Mouse (Mus musculus) midbrain, embryonic 13.5 days (tissue): ENCODE measurements around the gene Bean1. TPM values are rescaled to one million over a fixed set of nuclear protein-coding genes. Genes with fewer than 3 reads are reported as not detected.

Experiments
- ATAC-seq: fragments of 200-750 bp; cut with Nextera tagmentation; 2 replicates; pipeline ENCODE4 v1.8.0; 2017; ENCODE audit warnings: mild to moderate bottlenecking, moderate TSS enrichment, moderate library complexity
- H3K27ac ChIP-seq: fragments of 300-500 bp; sonication (generic); 2 replicates; pipeline ENCODE4 v1.5.1; 2015; ENCODE audit warnings: inconsistent platforms, mild to moderate bottlenecking, moderate library complexity
- H3K27me3 ChIP-seq: fragments of 300-500 bp; sonication (generic); 2 replicates; pipeline ENCODE4 v1.6.1; 2015; ENCODE audit warnings: mild to moderate bottlenecking, inconsistent platforms
- H3K36me3 ChIP-seq: fragments of 300-500 bp; sonication (generic); 2 replicates; pipeline ENCODE4 v1.6.1; 2015; ENCODE audit warnings: mild to moderate bottlenecking, inconsistent platforms
- H3K4me1 ChIP-seq: fragments of 300-500 bp; sonication (generic); replicated peaks from 2 replicates; pipeline ENCODE4 v1.6.1; 2015; ENCODE audit warnings: inconsistent platforms
- H3K4me2 ChIP-seq: fragments of 300-500 bp; sonication (generic); replicated peaks from 2 replicates; pipeline ENCODE4 v1.6.1; 2015; ENCODE audit warnings: moderate library complexity, mild to moderate bottlenecking, inconsistent platforms
- H3K4me3 ChIP-seq: fragments of 300-500 bp; sonication (generic); replicated peaks from 2 replicates; pipeline ENCODE4 v1.5.1; 2015; ENCODE audit warnings: mild to moderate bottlenecking, inconsistent platforms
- H3K9ac ChIP-seq: fragments of 300-500 bp; sonication (generic); replicated peaks from 2 replicates; pipeline ENCODE4 v1.6.1; 2015; ENCODE audit warnings: mild to moderate bottlenecking, inconsistent platforms
- H3K9me3 ChIP-seq: fragments of 300-500 bp; sonication (generic); 2 replicates; pipeline ENCODE4 v1.6.1; 2016; ENCODE audit warnings: mild to moderate bottlenecking, inconsistent platforms
- WGBS: fragments of 180-500 bp; shearing (Covaris S2); methylation state at CpG from one replicate; pipeline ENCODE4 v1.1.7; 2015; 5-methylcytosine and 5-hydroxymethylcytosine counted together
- polyA plus RNA-seq: library from polyadenylated mRNA; unstranded; fragments of >200 nt; fragmentation: Nextera tagmentation; extraction: Ambion mirVana; gene quantifications from 2 replicates; pipeline ENCODE4 v1.2.1, GENCODE M21; 2015

Bean1 gene
- 1.8 and 2.0 TPM in 2 replicates for polyA plus RNA-seq

- peak; percentile 89 for ATAC-seq
- Histone ChIP-seq H3K27ac (peak within 1 kb of the TSS; percentile 53), H3K4me2 (peak within 1 kb of the TSS; percentile 93), H3K9ac (peak within 1 kb of the TSS; percentile 87), H3K27me3 (peaks cover 44% of the 10 kb centered on the region), H3K4me3 (peak within 1 kb of the TSS; percentile 67), H3K9me3 (no peaks in the 10 kb centered on the region), H3K36me3 (no peaks in the 10 kb centered on the region), H3K4me1 (peaks cover 14% of the 10 kb centered on the region)
- WGBS, result 1% methylated on average over 83 of the region's 87 CpGs
Observed at GRCm38 (mm10) chr8:104170118-104171049, at the start of gene Bean1. Gene Bean1, plus strand, starts transcription at chr8:104170442.

GRCm38 (mm10) chr8:104121640-104122416 is 48.4 kb upstream of the Bean1 start:
- Histone ChIP-seq H3K4me2 (no peak overlapping the region), H3K36me3 (no peaks in the 10 kb centered on the region), H3K4me1 (no peaks in the 10 kb centered on the region), H3K4me3 (no peak overlapping the region), H3K27ac (no peak overlapping the region), H3K9ac (no peak overlapping the region), H3K27me3 (no peaks in the 10 kb centered on the region), H3K9me3 (no peaks in the 10 kb centered on the region)
- WGBS, result 89% methylated on average over 12 of the region's 12 CpGs
- ATAC-seq, result no peak

GRCm38 (mm10) chr8:104123080-104123657 is 47.1 kb upstream of the Bean1 start:
- no peaks in the 10 kb centered on the region for H3K36me3 ChIP-seq

GRCm38 (mm10) chr8:104124534-104124933 is 45.7 kb upstream of the Bean1 start:
- 80% methylated on average over 5 of the region's 5 CpGs for WGBS
- H3K9ac ChIP-seq, result no peak overlapping the region
- H3K9me3 ChIP-seq, result no peaks in the 10 kb centered on the region
- no peaks in the 10 kb centered on the region for H3K36me3 ChIP-seq
- no peak overlapping the region for H3K27ac ChIP-seq
- H3K4me3 ChIP-seq, result no peak overlapping the region
- no peak overlapping the region for H3K4me2 ChIP-seq
- ATAC-seq, result no peak
- no peaks in the 10 kb centered on the region for H3K27me3 ChIP-seq
- no peaks in the 10 kb centered on the region for H3K4me1 ChIP-seq

More at GRCm38 (mm10) chr8:104123080-104123657, 47.1 kb upstream of the Bean1 start:
- whole genome bisulfite sequencing, result 100% methylated on average over 2 of the region's 2 CpGs
- no peaks in the 10 kb centered on the region for H3K4me1 ChIP-seq
- H3K4me3 ChIP-seq, result no peak overlapping the region
- H3K27me3 ChIP-seq, result no peaks in the 10 kb centered on the region
- ATAC-seq, result no peak
- no peaks in the 10 kb centered on the region for H3K9me3 ChIP-seq
- H3K4me2 ChIP-seq, result no peak overlapping the region
- H3K27ac ChIP-seq, result no peak overlapping the region
- H3K9ac ChIP-seq, result no peak overlapping the region

- Histone ChIP-seq H3K36me3 (no peaks in the 10 kb centered on the region), H3K4me3 (no peak overlapping the region), H3K9me3 (no peaks in the 10 kb centered on the region), H3K27ac (no peak overlapping the region), H3K9ac (no peak overlapping the region), H3K27me3 (no peaks in the 10 kb centered on the region), H3K4me2 (no peak overlapping the region), H3K4me1 (no peaks in the 10 kb centered on the region)
- 75% methylated on average over 4 of the region's 4 CpGs for WGBS
- no peak for ATAC-seq
Observed at GRCm38 (mm10) chr8:104127160-104127883, 42.9 kb upstream of the Bean1 start.

GRCm38 (mm10) chr8:104130916-104131315 is 39.3 kb upstream of the Bean1 start:
- H3K4me3 ChIP-seq, result no peak overlapping the region
- ATAC-seq, result no peak
- H3K27me3 ChIP-seq, result no peaks in the 10 kb centered on the region
- no peak overlapping the region for H3K4me2 ChIP-seq
- H3K27ac ChIP-seq, result no peak overlapping the region
- no peaks in the 10 kb centered on the region for H3K4me1 ChIP-seq
- WGBS, result 93% methylated on average over 9 of the region's 9 CpGs
- H3K36me3 ChIP-seq, result no peaks in the 10 kb centered on the region
- no peak overlapping the region for H3K9ac ChIP-seq
- H3K9me3 ChIP-seq, result no peaks in the 10 kb centered on the region

GRCm38 (mm10) chr8:104131414-104131975 is 38.7 kb upstream of the Bean1 start:
- H3K27ac ChIP-seq, result no peak overlapping the region
- H3K9ac ChIP-seq, result no peak overlapping the region
- H3K4me3 ChIP-seq, result no peak overlapping the region
- ATAC-seq, result no peak
- no peak overlapping the region for H3K4me2 ChIP-seq
- H3K4me1 ChIP-seq, result no peaks in the 10 kb centered on the region
- 91% methylated on average over 7 of the region's 7 CpGs for WGBS
- no peaks in the 10 kb centered on the region for H3K36me3 ChIP-seq
- no peaks in the 10 kb centered on the region for H3K27me3 ChIP-seq
- H3K9me3 ChIP-seq, result no peaks in the 10 kb centered on the region

- H3K36me3 ChIP-seq, result no peaks in the 10 kb centered on the region
- no peak overlapping the region for H3K4me2 ChIP-seq
- H3K27me3 ChIP-seq, result no peaks in the 10 kb centered on the region
- no peak overlapping the region for H3K9ac ChIP-seq
- no peak overlapping the region for H3K4me3 ChIP-seq
- H3K27ac ChIP-seq, result no peak overlapping the region
- no peak for ATAC-seq
- H3K9me3 ChIP-seq, result no peaks in the 10 kb centered on the region
- H3K4me1 ChIP-seq, result no peaks in the 10 kb centered on the region
- 92% methylated on average over 8 of the region's 8 CpGs for WGBS
Observed at GRCm38 (mm10) chr8:104134521-104134920, 35.7 kb upstream of the Bean1 start.

- no peak overlapping the region for H3K27ac ChIP-seq
- no peak for ATAC-seq
- no peaks in the 10 kb centered on the region for H3K27me3 ChIP-seq
- 97% methylated on average over 3 of the region's 3 CpGs for WGBS
- no peaks in the 10 kb centered on the region for H3K9me3 ChIP-seq
- H3K4me3 ChIP-seq, result no peak overlapping the region
- no peak overlapping the region for H3K4me2 ChIP-seq
- no peaks in the 10 kb centered on the region for H3K4me1 ChIP-seq
- H3K36me3 ChIP-seq, result no peaks in the 10 kb centered on the region
- H3K9ac ChIP-seq, result no peak overlapping the region
Observed at GRCm38 (mm10) chr8:104136277-104136676, 34.0 kb upstream of the Bean1 start.

- no peak for ATAC-seq
- 90% methylated on average over 5 of the region's 5 CpGs for WGBS
Observed at GRCm38 (mm10) chr8:104137636-104138035, 32.6 kb upstream of the Bean1 start.

GRCm38 (mm10) chr8:104140611-104141010 is 29.6 kb upstream of the Bean1 start:
- no peaks in the 10 kb centered on the region for H3K9me3 ChIP-seq
- H3K9ac ChIP-seq, result no peak overlapping the region
- no peak overlapping the region for H3K4me3 ChIP-seq
- ATAC-seq, result no peak
- H3K36me3 ChIP-seq, result no peaks in the 10 kb centered on the region
- H3K4me2 ChIP-seq, result no peak overlapping the region
- no peaks in the 10 kb centered on the region for H3K4me1 ChIP-seq
- 94% methylated on average over 13 of the region's 13 CpGs for WGBS
- no peak overlapping the region for H3K27ac ChIP-seq
- no peaks in the 10 kb centered on the region for H3K27me3 ChIP-seq

More at GRCm38 (mm10) chr8:104137636-104138035, 32.6 kb upstream of the Bean1 start:
- no peak overlapping the region for H3K9ac ChIP-seq
- H3K9me3 ChIP-seq, result no peaks in the 10 kb centered on the region
- H3K4me2 ChIP-seq, result no peak overlapping the region
- H3K4me1 ChIP-seq, result no peaks in the 10 kb centered on the region
- H3K36me3 ChIP-seq, result no peaks in the 10 kb centered on the region
- no peaks in the 10 kb centered on the region for H3K27me3 ChIP-seq
- no peak overlapping the region for H3K27ac ChIP-seq
- H3K4me3 ChIP-seq, result no peak overlapping the region
